Mouse (Mus musculus) bone marrow, adult 2 months (tissue): Measurements from ENCODE around the gene Suz12. TPM values are rescaled to one million over a fixed set of nuclear protein-coding genes. Genes with fewer than 3 reads are reported as not detected.
A peak's percentile ranks its signal among the peaks of the same experiment; 100 is the strongest.
"Not testable (repeated sequence)": the region's sequence is repeated elsewhere in the genome, so short reads cannot be mapped to it uniquely, and the experiment has no call there.

Source experiments
- H3K27ac ChIP-seq: fragments of 200-500 bp; 2 replicates; pipeline ENCODE4 v1.5.1; 2012; ENCODE audit warnings: low read depth, mild to moderate bottlenecking, control low read depth, inconsistent platforms, low read length; ENCODE audit not compliant: control insufficient read depth, poor library complexity, insufficient read depth
- H3K4me1 ChIP-seq: fragments of 200-500 bp; 2 replicates; pipeline ENCODE4 v1.6.1; 2011; ENCODE audit warnings: low read length; ENCODE audit not compliant: control insufficient read depth, insufficient read depth
- H3K4me3 ChIP-seq: fragments of 200-500 bp; replicated peaks from 2 replicates; pipeline ENCODE3; 2011; ENCODE audit warnings: mild to moderate bottlenecking, low read depth, low read length, control low read depth; ENCODE audit not compliant: control insufficient read depth
- CTCF ChIP-seq: fragments of 200-500 bp; IDR thresholded peaks from 2 replicates; pipeline ENCODE4 v1.5.1; 2011; ENCODE audit warnings: low read length, control low read depth; ENCODE audit not compliant: control insufficient read depth, insufficient read depth
- POLR2A ChIP-seq: fragments of 200-500 bp; IDR thresholded peaks from 2 replicates; pipeline ENCODE4 v1.6.1; 2011; ENCODE audit warnings: low read depth, mild to moderate bottlenecking, control low read depth, low read length, borderline replicate concordance; ENCODE audit not compliant: control insufficient read depth
- WGBS: fragments of 180-500 bp; shearing (Covaris S2); methylation state at CpG from one replicate; pipeline ENCODE4 v1.1.7; 2018; 5-methylcytosine and 5-hydroxymethylcytosine counted together
- polyA plus RNA-seq: library from polyadenylated mRNA; stranded (reverse); fragments of >200 nt; gene quantifications from 2 replicates; pipeline ENCODE4 v1.2.4, GENCODE M21; 2011; ENCODE audit warnings: low replicate concordance; ENCODE audit not compliant: missing spikeins, insufficient read depth, insufficient read length

Gene Suz12
- polyA plus RNA-seq, 1 experiment = 39.0 TPM

DNA sequence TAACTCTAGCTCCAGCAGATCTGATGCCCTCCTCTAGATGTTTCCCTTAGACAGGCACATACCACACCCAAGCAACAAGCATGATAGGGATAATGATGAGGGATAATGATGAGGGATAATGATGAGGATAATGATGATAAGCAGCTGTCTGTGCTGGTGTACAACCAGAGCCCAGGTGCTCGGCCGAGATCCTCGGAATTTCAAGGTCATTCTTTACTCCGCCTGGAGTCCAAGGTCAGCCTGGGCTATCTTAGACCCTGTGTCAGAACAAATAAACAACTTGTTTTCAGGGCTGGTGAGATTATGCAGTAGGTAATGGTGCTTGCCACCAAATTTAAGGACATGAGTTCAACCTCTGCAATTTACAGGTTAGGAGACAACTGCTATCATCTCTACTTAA, 6.0 kb upstream of the Suz12 start:
- WGBS = 85% methylated on average over 4 of the region's 4 CpGs

DNA sequence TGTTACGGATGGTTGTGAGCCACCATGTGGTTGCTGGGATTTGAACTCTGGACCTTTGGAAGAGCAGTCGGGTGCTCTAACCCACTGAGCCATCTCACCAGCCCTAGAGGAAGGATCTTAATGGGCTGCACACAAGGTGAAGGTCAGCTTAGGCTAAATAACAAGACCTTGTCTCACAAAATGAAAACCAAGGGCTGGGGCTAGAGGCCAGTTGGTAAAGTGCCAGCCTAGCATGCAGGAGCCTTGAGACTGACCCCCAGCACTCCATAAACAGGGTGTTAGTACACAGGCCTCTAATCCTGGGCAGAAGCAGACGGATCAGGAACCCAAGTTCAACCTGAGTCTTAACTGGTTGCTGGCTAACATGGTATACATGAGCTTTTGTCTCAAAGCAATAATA, 5.0 kb upstream of the Suz12 start:
- Histone ChIP-seq H3K4me1 (peaks cover 2% of the 10 kb centered on the region; the same call in 1 of the 2 replicates), H3K27ac (no peak overlapping the region), H3K4me3 (no peak overlapping the region)
- TF ChIP-seq CTCF = no peak
- no peak for TF ChIP-seq POLR2A
- WGBS = 82% methylated on average over 3 of the region's 3 CpGs

More for the DNA sequence above, 6.0 kb upstream of the Suz12 start:
- H3K4me1 ChIP-seq = peaks cover 3% of the 10 kb centered on the region; the same call in 1 of the 2 replicates
- no peak overlapping the region for H3K27ac ChIP-seq
- TF ChIP-seq POLR2A (no peak), CTCF (no peak)
- H3K4me3 ChIP-seq = no peak overlapping the region

DNA sequence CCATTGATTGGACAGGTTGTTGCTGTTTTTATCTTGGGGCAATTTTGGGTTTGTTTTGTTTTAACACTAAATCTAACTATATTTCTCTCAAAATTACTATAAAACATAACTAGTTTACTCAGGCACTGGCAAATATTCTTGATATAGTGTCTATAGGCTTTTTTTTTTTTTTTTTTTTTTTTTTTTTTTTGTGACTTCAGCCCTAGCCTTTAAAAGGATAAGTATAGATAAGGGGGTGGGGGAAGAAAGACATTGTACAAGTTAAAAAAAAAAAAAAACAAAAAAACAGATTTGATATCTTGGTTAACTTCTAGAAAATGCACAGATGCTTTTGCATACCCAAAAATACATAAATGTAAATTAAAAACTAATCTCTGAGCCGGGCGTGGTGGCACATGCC, 2.8 kb upstream of the Suz12 start:
- no peak for TF ChIP-seq CTCF
- TF ChIP-seq POLR2A = no peak
- H3K27ac ChIP-seq = no peak overlapping the region
- H3K4me1 ChIP-seq = peaks cover 2% of the 10 kb centered on the region; the same call in 1 of the 2 replicates
- WGBS = 83% methylated on average over 2 of the region's 2 CpGs
- no peak overlapping the region for H3K4me3 ChIP-seq

DNA sequence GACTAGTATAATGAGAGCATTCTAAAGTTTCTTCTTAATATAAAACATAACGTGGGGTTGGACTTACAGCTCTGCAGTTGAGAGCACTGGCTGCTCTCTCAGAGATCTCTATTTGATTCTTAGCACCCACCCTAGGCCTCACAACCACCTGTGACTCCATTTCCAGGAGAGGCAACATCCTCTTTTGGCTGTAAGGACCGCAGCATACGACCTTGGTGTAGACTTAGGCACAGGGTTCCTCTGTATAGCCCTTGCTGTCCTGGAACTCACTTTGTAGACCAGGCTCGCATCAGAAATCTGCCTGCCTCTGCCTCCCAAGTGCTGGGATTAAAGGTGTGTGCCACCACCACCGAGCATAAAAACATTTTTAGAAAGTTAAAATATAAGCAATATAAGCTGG, 1.3 kb upstream of the Suz12 start:
- no peak for TF ChIP-seq CTCF
- no peak for TF ChIP-seq POLR2A
- WGBS = 73% methylated on average over 5 of the region's 5 CpGs
- H3K4me3 ChIP-seq = no peak overlapping the region
- no peak overlapping the region for H3K27ac ChIP-seq
- H3K4me1 ChIP-seq = peaks cover 2% of the 10 kb centered on the region; the same call in 1 of the 2 replicates

DNA sequence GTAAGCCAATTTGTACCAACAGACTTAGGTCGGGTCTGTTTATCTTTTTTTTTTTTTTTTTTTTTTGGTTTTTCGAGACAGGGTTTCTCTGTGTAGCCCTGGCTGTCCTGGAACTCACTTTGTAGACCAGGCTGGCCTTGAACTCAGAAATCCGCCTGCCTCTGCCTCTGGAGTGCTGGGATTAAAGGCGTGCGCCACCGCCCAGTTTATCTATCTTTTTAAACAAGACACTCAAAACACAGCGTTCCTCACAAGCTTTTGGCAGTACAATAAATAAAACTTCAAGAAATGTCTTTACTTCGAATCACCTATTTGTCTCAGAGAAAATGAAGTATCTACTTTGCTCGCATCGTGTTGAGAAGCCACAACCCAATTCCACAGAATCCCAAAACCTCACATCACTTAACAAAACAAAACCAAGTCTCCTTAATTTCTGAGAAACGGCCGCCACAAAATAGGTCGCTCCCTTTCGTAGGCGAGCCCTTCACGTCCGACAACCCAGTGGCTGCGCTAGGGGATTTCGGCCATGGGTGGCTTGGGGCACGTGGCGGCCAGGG, 793 bp upstream of the Suz12 start:
- peak overlapping the region; percentile 93 for H3K27ac ChIP-seq
- H3K4me3 ChIP-seq = peak overlapping the region; percentile 98
- peaks cover 2% of the 10 kb centered on the region; the same call in 1 of the 2 replicates for H3K4me1 ChIP-seq
- 18% methylated on average over 20 of the region's 21 CpGs for WGBS
- no peak for TF ChIP-seq CTCF
- TF ChIP-seq POLR2A = no peak

DNA sequence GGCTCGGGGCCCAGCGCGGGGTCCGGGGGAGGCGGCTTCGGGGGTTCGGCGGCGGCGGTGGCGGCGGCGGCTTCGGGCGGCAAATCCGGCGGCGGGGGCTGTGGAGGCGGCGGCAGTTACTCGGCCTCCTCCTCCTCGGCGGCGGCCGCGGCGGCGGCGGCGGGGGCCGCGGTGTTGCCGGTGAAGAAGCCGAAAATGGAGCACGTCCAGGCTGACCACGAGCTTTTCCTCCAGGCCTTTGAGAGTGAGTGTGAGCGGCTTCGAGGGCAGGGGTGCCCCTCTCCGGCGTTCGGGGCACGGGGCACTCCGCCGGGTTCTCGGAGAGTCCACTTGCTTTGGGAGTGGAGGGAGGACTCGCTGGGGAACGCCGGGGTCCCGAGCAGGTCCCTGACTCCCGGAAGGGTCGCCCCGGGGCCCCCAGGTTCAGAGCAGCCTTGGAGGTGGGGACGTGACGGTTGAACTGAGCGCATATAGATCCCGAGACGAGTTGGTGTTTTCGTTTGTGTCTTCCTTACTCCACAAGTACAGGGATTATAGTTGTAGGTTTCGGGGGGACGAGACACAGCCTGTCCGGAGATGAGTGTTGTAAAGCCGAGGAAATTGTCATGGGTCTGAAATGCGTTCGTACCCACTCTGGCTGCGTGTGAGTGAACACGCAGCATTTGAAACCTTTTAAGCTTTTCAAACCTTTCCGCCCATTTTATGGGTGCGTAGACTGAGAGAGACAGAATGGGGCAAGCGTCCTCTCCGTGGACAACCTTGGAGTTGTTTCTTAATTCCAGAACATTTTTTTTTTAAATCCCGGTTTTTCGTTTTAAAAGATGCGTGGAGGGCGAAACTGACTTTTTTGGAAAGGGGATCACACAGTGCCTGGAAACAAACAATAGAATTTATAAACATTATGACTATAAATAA, 707 bp downstream of the Suz12 start:
- under 1% methylated on average over 69 of the region's 74 CpGs for WGBS
- TF ChIP-seq CTCF (no peak), POLR2A (no peak)

DNA sequence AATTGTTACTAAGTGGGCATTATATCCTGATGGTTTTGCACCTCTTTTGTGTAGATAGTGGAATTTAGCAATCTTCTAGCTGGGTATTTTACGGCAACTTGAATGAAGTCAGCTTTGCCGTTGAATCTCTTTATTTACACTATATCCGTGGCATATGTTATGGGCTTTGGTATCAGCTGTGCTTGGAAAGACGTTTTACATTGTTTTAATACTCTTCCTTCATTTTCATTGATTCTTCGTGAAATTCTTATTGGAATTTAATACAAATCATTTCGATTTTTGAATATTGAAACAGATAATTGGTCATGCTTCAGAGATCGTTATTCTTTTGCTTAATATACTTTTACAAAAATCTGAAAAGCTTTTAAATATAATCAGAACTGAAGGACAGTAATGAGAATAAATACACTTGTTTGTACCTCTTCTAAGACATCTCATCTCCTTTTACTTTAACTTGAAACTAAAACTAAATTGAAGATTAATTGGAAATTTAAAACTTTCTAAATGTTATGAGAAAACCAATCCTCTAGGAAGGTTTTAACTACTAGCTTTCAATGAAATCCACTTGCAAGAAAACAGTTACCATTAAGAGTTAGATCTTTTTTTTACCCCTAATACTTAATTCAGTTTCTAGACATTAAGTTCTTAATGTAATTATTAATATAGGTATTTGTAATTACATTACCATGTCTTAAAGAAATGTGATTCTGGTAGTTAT, 1.5 kb downstream of the Suz12 start:
- H3K4me3 ChIP-seq = peak overlapping the region; percentile 33
- H3K27ac ChIP-seq = no peak overlapping the region
- peaks cover 2% of the 10 kb centered on the region; the same call in 1 of the 2 replicates for H3K4me1 ChIP-seq
- 3% methylated on average over 7 of the region's 7 CpGs for WGBS
- no peak for TF ChIP-seq POLR2A
- no peak for TF ChIP-seq CTCF

More for the DNA sequence above, 707 bp downstream of the Suz12 start:
- Histone ChIP-seq H3K27ac (peak overlapping the region; percentile 95), H3K4me1 (peaks cover 2% of the 10 kb centered on the region; the same call in 1 of the 2 replicates), H3K4me3 (peak overlapping the region; percentile 97)

DNA sequence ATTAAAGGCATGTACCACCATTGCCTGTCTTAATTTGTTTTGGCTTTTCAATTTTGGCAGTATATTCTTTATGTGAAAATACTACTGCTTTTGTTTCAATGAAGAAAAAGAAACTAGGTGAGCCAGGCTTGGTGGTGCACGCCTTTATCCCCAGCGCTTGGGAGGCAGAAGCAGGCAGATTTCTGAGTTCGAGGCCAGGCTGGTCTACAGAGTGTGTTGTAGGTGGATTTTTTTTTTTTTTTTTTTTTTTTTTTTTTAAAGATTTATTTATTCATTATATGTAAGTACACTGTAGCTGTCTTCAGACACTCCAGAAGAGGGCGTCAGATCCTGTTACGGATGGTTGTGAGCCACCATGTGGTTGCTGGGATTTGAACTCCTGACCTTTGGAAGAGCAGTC, 23.6 kb downstream of the Suz12 start:
- WGBS = 91% methylated on average over 4 of the region's 5 CpGs
- not testable (repeated sequence) for H3K4me1 ChIP-seq, H3K4me3 ChIP-seq, H3K27ac ChIP-seq
